Mouse (Mus musculus): Measurements from ENCODE around the gene Clec2d.
"Not testable (repeated sequence)": the region's sequence is repeated elsewhere in the genome, so short reads cannot be mapped to it uniquely, and the experiment has no call there.

The Clec2d gene

GRCm38 (mm10) chr6:129187816-129188215 lies 7.4 kb downstream of the Clec2d start:
- DNase-seq: not testable (repeated sequence)

DNA sequence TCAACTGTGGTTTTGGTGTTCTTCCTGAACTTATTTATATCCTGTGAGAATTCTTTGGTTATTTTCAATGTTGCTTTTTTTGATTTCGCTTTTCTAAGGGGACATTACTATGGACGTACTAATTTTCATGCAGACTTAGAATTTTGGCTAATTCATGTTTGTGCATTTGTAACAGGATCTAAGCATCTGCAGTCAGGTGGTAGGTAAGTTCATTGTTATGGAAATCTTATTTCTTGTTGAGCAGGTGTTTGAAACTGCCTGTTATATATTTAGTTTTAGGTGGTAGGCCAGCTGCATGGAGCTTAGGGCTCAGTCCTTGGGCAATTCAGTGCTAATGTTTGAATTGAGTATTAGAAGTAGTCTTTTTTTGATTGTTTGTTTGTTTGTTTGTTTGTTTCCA lies 13.0 kb downstream of the Clec2d start:
- DNase-seq: no peak

DNA sequence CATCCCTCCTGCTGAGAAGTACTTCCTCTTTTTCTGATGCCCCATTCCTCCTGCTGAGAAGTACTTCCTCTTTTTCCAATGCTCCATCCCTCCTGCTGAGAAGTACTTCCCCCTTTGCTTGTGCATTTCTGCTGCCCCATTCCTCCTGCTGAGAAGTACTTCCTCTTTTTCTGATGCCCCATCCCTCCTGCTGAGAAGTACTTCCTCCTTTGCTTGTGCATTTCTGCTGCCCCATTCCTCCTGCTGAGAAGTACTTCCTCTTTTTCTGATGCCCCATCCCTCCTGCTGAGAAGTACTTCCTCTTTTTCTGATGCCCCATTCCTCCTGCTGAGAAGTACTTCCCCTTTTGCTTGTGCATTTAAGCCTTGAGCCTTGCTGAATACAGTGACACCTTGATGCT lies 19.7 kb downstream of the Clec2d start:
- not testable (repeated sequence) for DNase-seq

DNA sequence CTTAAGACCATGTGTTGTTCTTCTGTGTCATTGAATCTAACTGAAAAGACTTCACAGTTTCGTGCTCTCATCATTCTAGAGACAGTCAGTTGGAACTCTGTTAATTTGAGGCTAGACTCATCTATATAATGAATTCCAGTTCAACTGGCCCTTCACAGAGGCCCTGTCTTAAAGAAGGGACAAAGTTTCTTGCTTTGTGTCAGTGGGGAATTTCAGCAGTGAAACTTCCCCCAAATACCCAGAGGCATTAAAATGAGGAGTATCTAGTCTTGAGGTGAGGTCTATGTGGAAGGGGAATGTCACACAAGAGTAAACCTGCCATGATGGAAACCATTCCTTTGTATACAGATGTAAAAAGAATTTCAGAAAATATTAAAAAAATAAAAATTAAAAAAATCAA lies 21.9 kb downstream of the Clec2d start:
- no peak for DNase-seq

- DNase-seq: no peak
Measured at GRCm38 (mm10) chr6:129204342-129204741, 23.9 kb downstream of the Clec2d start.

GRCm38 (mm10) chr6:129204838-129205237 lies 24.4 kb downstream of the Clec2d start:
- no peak for DNase-seq

GRCm38 (mm10) chr6:129208891-129209519 lies 28.6 kb downstream of the Clec2d start:
- DNase-seq: no peak

DNA sequence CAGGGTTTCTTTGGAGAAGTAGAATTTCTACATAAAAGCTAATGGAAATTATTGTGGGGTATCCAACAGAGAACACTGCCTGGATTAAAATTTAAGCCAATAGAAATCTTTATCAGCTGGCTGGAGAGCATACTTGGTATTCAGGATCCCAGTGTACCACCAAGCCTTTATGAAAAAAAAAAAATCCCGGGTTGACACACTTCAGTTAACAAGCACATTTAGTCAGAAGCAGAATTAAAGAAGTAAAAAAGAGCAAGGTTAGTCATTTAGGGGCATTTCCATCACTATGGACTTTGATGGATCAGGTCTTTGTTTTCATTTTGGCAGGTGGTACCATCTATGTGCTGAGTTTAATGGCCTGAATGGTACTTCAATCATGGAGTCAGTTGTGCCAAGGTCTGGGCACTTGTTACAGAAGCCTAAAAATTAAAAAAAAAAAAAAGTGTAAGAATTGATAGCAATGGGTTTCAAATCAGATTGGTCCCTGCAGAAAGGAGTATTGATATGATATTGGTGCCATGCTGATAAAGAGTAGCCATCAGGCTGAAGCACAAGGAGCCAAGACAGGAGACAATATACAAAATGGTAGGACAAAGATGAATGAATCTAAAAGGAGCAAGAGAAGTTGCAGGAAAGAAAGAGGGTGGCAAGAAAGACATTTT lies 29.5 kb downstream of the Clec2d start:
- no peak for DNase-seq

GRCm38 (mm10) chr6:129210447-129210790 lies 30.0 kb downstream of the Clec2d start:
- no peak for DNase-seq

DNA sequence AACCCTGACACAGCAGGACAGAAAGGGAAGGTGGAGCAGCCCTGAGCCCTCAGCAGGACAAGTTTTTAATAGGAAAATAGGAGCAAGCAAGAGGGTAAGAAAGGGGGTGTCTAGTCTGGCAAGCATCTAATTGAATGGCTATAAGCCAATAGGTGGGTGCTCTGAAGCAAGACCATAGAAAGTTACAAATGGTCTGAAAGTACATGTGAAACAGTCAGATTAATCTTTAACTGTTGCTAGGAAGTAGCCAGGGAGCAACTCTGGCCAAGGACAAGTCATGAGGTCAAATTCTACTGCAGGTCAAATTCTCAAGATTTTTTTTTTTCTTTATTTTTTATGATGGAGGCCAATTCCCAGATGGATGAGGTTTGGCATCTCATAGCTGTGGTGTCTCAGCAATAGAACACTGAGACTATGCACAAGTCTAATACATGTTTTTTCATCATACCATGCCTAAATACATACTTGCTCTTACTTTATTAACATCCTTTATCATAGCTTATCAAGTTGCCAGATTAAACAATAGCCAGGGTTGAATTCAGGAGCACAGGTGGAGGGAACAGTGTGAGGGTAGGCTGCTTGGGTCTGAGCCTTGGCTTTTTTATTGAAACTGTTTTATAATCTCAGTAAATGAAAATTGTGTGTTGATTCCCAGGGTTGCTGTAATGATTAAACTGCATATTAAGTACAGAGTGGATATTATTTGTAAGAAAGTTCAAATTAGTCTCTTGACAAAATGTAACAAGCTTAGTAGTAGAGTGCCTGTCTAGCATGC lies 32.2 kb downstream of the Clec2d start:
- DNase-seq: no peak

DNA sequence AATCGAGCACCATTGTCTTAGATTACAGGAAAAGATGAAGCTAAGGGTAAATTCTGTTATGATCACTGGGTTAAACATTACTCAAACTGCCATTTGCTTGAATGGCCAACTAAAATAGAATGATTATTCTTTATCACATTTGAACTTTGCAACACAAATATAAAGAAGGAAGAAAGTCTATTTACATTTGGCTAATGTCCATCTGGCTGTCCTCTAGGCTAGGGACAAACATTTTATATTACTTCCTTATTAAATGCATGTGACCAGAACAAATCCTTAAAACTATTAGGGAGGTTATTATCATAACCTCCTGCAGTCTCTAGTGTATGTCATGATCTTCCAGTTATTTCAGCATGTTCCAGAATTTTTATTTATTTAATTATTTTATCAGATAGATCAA lies 33.1 kb downstream of the Clec2d start:
- DNase-seq: no peak

- no peak for DNase-seq
Measured at GRCm38 (mm10) chr6:129214263-129214662, 33.8 kb downstream of the Clec2d start.

GRCm38 (mm10) chr6:129215053-129215452 lies 34.6 kb downstream of the Clec2d start:
- DNase-seq: no peak

DNA sequence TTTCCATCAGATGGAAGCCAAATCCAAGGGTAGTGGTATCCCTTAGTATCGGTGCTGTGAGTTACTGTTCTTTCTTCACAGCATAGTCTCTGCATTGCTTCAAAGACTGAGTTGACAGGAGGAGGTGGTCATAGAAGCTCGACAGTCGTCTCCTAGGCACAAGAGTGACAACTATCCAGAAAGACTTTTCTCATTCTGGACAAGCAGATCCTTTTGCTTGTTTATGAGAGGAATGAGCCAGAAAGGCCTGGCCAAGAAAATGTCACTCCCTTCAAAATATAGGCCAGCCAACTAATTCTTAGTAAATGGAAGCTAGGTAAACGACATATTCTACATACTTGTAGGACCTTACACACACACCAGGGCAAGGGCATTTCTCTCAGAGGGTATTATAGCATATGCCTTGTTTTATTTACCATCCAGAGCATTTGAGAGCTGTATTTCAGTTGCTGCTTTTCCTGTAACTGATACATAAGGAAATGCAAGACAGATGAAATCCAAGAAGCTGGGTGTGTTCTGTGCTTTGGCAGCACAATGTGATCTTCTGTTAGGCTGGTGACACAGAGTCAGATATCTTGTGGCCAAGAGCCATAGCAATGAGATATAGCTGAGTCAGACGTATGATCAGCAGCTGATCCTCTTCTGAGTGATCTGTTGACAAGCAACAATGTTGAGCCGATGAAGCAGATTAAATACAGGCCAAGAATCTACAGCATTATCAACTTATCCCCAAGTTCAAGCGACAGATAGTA lies 35.6 kb downstream of the Clec2d start:
- DNase-seq: no peak

- DNase-seq: no peak
Measured at GRCm38 (mm10) chr6:129216721-129217230, 36.4 kb downstream of the Clec2d start.

GRCm38 (mm10) chr6:129218191-129218696 lies 37.8 kb downstream of the Clec2d start:
- no peak for DNase-seq

DNA sequence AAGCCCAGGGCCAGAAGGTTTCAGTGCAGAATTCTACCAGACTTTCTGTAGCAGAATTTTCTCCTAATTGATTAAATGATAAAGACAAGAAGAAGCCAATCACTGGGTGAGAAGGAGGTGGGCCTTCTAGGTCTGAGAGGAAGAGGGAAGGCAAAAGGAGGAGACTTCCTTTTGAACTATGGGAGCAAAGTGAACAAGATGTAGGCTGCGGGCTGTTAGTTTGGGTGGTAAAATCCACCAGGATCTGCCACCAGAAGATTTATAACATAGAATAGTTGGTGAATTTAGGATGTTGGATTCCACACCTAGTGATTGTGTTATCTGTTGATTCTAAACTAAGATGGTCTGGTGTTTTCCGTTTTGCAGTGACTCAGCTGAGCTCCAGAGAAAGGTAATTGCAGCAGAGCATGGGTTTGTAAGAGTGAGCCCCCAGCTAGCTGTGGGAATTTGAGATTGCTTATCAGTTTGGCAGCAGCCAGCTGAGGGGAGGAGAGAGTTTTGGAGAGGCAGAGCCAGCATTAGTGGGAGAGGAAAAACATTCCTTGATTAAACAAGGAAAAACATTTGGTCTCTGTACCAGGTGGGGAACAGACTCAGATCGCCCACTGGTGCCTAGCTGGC lies 39.6 kb downstream of the Clec2d start:
- no peak for DNase-seq

GRCm38 (mm10) chr6:129221053-129221452 lies 40.6 kb downstream of the Clec2d start:
- no peak for DNase-seq

DNA sequence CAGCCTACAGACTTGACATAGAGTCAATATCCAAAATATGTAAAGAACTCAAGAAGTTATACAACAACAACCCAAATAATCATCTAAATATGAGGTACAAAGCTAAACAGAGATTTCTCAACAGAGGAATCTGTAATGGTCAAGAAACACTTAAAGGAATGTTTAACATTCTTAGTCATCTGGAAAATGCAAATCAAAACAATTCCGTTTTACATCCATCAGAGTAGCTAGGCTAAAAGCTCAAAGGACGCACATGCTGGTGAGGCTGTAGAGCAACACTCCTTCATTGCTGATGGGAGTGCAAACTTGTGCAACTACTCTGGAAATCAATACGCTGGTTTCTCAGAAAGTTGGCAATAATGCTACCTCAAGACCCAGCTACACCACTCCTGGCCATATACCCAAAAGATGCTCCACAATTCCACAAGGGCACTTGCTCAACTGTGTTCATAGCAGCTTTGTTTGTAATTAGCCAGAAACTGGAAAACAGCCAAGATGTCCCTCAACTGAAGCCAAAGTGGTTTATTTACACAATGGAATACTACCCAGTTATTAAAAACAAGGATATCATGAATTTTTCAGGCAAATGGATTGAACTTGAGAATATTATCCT lies 41.9 kb downstream of the Clec2d start:
- DNase-seq: no peak

DNA sequence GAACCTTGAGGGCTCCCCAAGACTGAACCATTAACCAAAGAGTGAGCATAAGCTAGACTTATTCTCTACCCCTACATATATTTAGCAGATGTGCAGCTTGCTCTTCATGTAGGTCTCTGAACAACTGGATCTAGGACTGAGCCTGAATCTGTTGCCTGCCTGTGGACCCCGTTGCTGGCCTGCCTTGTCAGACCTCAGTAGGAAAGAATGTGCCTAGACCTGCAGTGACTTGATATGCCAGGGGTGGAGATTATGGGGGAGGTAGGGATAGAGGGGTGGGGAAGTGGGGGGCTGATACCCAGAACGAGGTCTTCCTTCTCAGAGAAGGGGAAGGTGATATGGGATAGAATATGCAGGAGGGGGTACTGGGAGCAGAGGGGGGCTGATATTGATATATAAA lies 43.2 kb downstream of the Clec2d start:
- no peak for DNase-seq

DNA sequence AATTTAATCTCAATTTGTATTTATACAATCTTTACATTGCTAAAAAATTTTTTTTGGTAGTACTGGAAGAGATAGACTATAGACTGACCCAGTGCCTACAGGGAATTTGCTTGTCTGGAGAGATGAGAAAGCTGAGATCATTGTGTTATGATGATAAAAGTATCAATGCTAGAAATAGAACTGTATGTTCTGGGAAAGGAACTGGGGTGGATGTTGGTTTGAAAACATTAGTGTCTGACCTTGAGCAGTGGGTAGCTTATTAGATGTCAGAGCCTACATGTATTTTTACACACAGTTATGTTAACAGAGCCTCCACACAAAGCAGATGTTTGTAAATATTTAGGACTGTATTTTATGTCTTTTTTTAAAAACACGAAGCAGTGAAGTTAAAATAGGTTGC lies 43.7 kb downstream of the Clec2d start:
- no peak for DNase-seq

DNA sequence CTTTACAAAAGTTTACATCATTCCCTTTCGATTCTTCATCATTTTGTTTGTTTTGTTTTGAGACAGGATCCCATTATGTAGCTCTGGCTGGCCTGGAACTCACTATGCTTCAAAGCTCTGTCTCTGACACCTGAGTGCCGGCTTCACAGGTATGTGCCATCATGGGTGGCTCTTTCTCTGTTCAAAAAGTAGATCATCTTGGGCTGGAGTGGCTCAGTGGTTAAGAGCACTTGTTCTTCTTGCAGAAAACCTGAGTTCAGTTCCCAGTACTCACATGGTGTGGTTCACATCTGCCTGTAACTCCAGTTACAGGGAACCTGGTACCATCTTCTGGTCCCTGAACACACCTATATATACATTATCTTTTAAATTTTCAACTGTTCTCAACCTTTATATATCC lies 44.7 kb downstream of the Clec2d start:
- no peak for DNase-seq

Data from cerebellum, adult 9-10 months (tissue).